Comparison of ENCODE assay signal across 16 mouse cellular contexts in the genomic region with DNA sequence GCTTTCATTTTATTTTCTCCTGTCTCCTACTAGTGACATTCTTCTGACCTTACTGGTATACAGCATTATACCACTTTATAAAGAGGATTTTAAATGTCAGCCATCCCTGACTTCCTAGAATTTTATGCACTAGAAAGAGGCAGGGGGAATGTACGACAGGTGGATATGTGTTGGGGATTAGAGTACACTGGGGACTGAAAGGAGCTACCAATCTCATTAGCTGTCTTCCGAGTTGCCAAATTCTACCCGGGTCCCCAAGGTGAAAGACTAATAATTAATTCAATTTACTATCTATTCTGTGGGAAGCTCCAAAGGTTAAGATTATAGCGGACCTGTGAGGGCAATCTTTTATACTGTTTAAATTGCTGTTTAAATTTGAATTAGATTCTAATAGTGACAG.
"Had no signal": no experiment of that assay in that cellular context is flagged by ENCODE, and none has a peak within 500 bp of the region (broad histone marks: within the 10 kb centered on the region; RNA-seq: fewer than 3 reads in every experiment).

No protein-coding gene starts in this region.

- H3K27ac ChIP-seq: kidney, postnatal 0 days; limb, embryonic 12.5 days; liver, embryonic 14.5 days; neural tube, embryonic 13.5 days; stomach, postnatal 0 days had no signal

- H3K4me3 ChIP-seq: limb, embryonic 12.5 days; neural tube, embryonic 13.5 days had no signal

- H3K9me3 ChIP-seq: neural tube, embryonic 13.5 days had no signal

- DNase-seq: kidney, adult 8-10 months; kidney, postnatal 36 days; layer of hippocampus, adult 9-11 months; layer of hippocampus, postnatal 36 days; liver; lung, adult 2 months; lung, postnatal 36 days; right cerebral cortex, adult 18-20 months; right cerebral cortex, postnatal 25 days had no signal

- H3K27me3 ChIP-seq: limb, embryonic 12.5 days; neural tube, embryonic 13.5 days had no signal

- H3K4me2 ChIP-seq: limb, embryonic 12.5 days; neural tube, embryonic 13.5 days had no signal

- H3K9ac ChIP-seq: limb, embryonic 12.5 days; liver, embryonic 14.5 days; neural tube, embryonic 13.5 days had no signal

- ATAC-seq: intestine, embryonic 16.5 days; lung, postnatal 0 days had no signal

- H3K4me1 ChIP-seq: limb, embryonic 12.5 days; neural tube, embryonic 13.5 days had no signal

- H3K36me3 ChIP-seq: limb, embryonic 12.5 days; neural tube, embryonic 13.5 days had no signal
